Mouse (Mus musculus): ENCODE data around the gene Mef2a. TPM values are rescaled to one million over a fixed set of nuclear protein-coding genes. Genes with fewer than 3 reads are reported as not detected.
A peak's percentile ranks its signal among the peaks of the same experiment; 100 is the strongest.

Mef2a gene
- polyA plus RNA-seq, 1 experiment: 95.0 TPM

DNA sequence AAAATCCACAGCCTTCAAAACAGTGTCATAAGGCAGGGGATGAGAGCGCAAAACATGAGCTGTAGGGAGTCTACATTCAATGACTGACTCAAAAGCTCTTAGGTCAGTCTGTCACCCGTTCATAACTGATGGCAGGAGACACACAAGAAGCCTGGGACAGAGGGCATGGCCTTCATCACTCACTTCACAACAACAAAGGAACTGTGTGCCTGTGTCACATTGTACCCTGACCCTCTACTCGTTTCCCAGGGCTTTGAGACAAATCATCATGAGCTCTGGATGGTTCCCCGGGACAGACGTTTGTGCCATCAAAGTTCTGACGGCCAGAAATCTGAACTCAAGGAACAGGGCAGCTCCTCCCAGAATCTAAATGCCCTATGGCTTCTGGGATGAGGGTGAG is 161.3 kb downstream of the Mef2a start:
- Histone ChIP-seq H3K4me1 (ENCODE audit: control insufficient read depth, insufficient read depth, low read length) (no peaks in the 10 kb centered on the region), H3K4me3 (ENCODE audit: insufficient read depth, low read depth, low read length) (no peak overlapping the region), H3K27ac (ENCODE audit: insufficient read depth, low read depth, low read length) (no peak overlapping the region)
- 81% methylated on average over 6 of the region's 6 CpGs for WGBS
- no peak for TF ChIP-seq POLR2A (IDR thresholded peaks at IDR 0.05; ENCODE audit: insufficient read depth, low read depth, low read length)
- TF ChIP-seq CTCF (IDR thresholded peaks at IDR 0.05; ENCODE audit: insufficient read depth, low read depth, low read length): no peak

DNA sequence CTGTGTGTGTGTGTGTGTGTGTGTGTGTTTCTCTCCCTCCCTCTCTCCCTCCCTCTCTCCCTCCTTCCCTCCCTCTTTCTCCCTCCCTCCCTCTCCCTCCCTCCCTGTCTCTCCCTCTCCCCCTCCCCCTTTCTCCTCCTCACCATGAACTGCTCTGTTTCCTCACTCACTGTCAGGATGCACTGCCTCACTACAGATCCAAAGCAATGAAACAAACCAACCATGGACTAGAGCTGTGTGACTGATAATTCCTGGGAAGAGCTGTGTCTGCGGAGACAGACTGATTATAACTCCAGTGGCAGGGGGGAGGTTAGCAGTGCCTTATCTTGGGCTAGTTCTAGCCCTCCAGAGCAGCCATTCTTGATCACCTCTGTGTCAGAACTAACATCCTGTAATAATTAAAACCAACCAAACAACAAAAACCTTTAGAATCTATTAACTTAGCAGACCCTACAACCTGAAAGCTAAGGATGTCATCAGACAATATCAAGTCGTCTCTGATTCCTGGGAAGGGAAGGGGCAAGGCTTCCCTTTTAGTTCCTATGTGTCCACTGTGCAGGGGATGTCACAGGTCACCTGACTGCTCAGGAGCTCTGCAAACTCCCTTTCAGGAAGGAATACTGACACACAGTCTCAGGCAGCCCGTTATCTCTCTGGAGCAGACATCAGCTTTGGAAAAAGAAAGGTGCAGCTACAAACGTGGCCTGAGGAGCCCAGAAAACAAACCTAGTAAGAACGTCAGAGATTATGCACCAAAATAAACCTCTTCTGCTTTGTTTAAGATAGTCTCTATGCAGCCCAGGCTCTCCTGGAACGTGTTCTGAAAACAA is 162.4 kb downstream of the Mef2a start:
- TF ChIP-seq POLR2A (IDR thresholded peaks at IDR 0.05; ENCODE audit: insufficient read depth, low read depth, low read length): no peak
- no peak for TF ChIP-seq CTCF (IDR thresholded peaks at IDR 0.05; ENCODE audit: insufficient read depth, low read depth, low read length)
- H3K27ac ChIP-seq (ENCODE audit: insufficient read depth, low read depth, low read length): no peak overlapping the region
- no peak overlapping the region for H3K4me3 ChIP-seq (ENCODE audit: insufficient read depth, low read depth, low read length)
- no peaks in the 10 kb centered on the region for H3K4me1 ChIP-seq (ENCODE audit: control insufficient read depth, insufficient read depth, low read length)
- WGBS: 88% methylated on average over 6 of the region's 6 CpGs

DNA sequence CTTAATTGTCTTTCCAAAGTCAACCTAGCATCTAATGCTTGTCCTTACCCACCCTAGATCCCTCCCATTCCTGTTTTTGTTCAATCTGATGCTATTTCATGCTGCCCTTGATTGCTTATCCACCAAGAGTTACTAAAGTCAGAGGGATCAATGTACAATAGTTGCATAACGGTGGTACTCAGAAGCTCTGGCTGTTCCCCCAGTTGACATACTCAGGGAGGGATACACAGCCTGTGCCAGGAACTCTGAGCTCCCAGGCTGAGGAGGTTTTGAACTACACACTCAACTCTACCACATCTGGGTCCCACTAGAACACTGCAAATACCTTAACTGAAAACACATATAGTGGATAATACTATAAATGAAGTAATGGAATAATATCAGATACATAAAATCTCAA is 164.3 kb downstream of the Mef2a start:
- WGBS: 76% methylated on average over 1 of the region's 1 CpGs
- Histone ChIP-seq H3K27ac (ENCODE audit: insufficient read depth, low read depth, low read length) (no peak overlapping the region), H3K4me3 (ENCODE audit: insufficient read depth, low read depth, low read length) (no peak overlapping the region), H3K4me1 (ENCODE audit: control insufficient read depth, insufficient read depth, low read length) (no peaks in the 10 kb centered on the region)
- TF ChIP-seq CTCF (IDR thresholded peaks at IDR 0.05; ENCODE audit: insufficient read depth, low read depth, low read length): no peak
- TF ChIP-seq POLR2A (IDR thresholded peaks at IDR 0.05; ENCODE audit: insufficient read depth, low read depth, low read length): no peak

DNA sequence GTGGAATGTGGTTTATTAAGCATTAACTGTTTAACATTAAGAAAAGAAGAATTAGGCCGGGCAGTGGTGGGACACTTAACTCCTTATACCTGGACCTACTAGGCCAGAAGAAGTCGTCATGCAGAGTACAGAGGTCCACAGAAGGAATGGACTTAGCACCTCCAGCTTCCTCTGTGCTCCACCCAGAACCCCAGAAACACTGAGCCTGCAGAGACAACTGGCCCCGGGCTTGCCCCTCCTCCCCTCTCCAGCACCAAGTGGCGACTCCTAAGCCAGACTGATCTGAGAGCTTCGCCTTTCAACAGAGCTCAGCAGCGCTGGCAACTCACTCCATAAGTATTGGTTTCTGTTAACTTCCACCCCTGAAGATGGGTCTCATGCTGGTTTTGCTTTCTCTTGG is 165.0 kb downstream of the Mef2a start:
- WGBS: 50% methylated on average over 6 of the region's 6 CpGs
- Histone ChIP-seq H3K4me1 (ENCODE audit: control insufficient read depth, insufficient read depth, low read length) (no peaks in the 10 kb centered on the region), H3K4me3 (ENCODE audit: insufficient read depth, low read depth, low read length) (no peak overlapping the region), H3K27ac (ENCODE audit: insufficient read depth, low read depth, low read length) (no peak overlapping the region)
- no peak for TF ChIP-seq POLR2A (IDR thresholded peaks at IDR 0.05; ENCODE audit: insufficient read depth, low read depth, low read length)
- no peak for TF ChIP-seq CTCF (IDR thresholded peaks at IDR 0.05; ENCODE audit: insufficient read depth, low read depth, low read length)

DNA sequence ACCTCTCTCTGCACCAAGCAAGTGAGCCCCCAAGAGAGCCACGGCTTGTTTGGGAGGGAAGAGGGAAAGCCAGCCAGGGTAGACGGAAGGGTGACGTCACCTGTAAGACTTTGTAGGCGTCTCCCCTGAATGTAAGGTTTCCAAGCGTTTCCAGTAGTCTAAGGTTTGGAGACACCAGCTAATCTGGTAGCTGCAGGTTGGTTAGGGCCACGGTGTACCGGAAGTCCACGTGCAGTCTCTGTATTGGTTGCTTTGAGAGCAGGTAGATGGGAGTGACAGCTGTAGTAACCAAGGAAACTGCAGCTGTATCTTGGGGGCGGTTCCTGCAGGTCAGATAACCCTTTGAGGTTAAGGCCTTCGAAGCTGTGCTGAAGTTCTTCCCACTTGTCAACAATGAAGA is 166.2 kb downstream of the Mef2a start:
- WGBS: 80% methylated on average over 10 of the region's 10 CpGs
- no peak for TF ChIP-seq CTCF (IDR thresholded peaks at IDR 0.05; ENCODE audit: insufficient read depth, low read depth, low read length)

DNA sequence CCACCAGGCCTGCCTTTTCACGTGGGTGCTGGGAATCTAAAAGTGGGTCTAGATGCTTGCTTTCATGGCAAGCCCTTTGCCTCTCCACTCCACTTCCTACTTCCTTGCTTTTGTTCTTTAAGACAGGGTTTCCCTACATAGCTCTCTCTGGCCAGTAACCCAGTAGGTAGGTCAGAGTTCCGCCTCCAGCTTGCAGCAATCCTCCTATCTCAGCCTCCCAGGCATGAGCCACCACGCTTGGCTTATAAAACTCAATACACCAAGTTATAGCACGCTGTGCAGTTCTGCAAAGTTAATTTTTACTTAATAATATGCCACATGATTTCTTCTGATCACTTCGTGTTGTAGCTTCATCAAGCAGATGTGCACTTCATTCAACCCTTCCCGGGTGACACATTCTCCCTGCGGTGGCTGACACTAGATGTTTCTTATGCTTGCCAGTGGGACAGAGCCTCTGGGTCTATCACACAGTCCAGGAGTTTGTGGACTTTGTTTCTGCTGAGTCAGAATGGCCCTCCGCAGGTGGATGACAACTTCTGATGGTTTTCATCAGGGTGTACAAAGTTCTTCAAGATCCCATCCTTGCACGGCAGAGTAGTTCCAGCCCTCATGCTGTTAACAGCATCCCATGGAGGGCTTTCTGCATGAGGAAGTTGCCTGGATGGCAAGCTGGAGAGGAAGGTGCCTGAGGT is 166.8 kb downstream of the Mef2a start:
- WGBS: 95% methylated on average over 9 of the region's 9 CpGs
- Histone ChIP-seq H3K4me1 (ENCODE audit: control insufficient read depth, insufficient read depth, low read length) (no peaks in the 10 kb centered on the region), H3K4me3 (ENCODE audit: insufficient read depth, low read depth, low read length) (no peak overlapping the region), H3K27ac (ENCODE audit: insufficient read depth, low read depth, low read length) (no peak overlapping the region)
- TF ChIP-seq POLR2A (IDR thresholded peaks at IDR 0.05; ENCODE audit: insufficient read depth, low read depth, low read length) (no peak), CTCF (IDR thresholded peaks at IDR 0.05; ENCODE audit: insufficient read depth, low read depth, low read length) (no peak)

More for the DNA sequence above, 166.2 kb downstream of the Mef2a start:
- Histone ChIP-seq H3K4me1 (ENCODE audit: control insufficient read depth, insufficient read depth, low read length) (no peaks in the 10 kb centered on the region), H3K27ac (ENCODE audit: insufficient read depth, low read depth, low read length) (no peak overlapping the region), H3K4me3 (ENCODE audit: insufficient read depth, low read depth, low read length) (no peak overlapping the region)

DNA sequence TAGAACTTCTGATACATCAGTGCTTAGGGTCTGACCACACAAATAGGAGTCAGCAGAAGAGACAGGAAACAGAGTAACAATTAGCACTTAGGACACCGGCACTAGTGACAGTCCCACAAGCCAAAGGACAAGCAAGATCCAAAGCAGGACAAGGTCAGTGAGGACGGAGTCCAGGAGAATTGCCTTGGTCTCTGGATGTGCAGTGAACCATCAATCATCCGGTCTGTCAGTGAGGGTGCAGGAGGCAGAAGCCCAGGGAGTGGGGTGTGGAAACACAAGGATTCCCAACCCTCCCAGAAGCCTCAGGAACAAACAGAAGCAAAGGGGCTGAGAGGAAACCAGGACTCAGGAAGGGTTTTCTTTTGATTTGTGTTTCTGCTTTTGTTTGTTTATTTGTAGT is 169.0 kb downstream of the Mef2a start:
- no peak for TF ChIP-seq POLR2A (IDR thresholded peaks at IDR 0.05; ENCODE audit: insufficient read depth, low read depth, low read length)
- TF ChIP-seq CTCF (IDR thresholded peaks at IDR 0.05; ENCODE audit: insufficient read depth, low read depth, low read length): no peak
- 94% methylated on average over 3 of the region's 3 CpGs for WGBS

DNA sequence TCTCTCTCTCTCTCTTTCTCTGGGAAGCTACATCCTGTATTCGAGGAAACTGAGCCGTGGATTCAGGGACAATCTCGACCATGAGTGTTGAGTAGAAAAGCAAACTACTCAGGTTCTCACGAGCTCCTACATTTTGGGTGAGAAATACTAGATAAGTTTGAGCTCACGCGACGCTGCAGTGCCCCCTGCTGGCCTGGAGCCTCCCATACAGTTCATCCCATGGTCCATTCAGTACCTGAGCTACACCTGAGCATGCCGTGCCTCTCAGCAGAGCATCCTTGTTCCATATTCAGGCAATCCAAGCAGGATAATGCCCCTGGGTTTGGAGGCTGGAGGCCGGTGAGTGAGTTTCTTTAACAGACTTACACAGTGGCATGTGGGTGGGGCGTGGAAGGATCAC is 173.2 kb downstream of the Mef2a start:
- H3K4me1 ChIP-seq (ENCODE audit: control insufficient read depth, insufficient read depth, low read length): no peaks in the 10 kb centered on the region
- no peak for TF ChIP-seq POLR2A (IDR thresholded peaks at IDR 0.05; ENCODE audit: insufficient read depth, low read depth, low read length)
- peak; percentile 74 for TF ChIP-seq CTCF (IDR thresholded peaks at IDR 0.05; ENCODE audit: insufficient read depth, low read depth, low read length)
- 20% methylated on average over 10 of the region's 10 CpGs for WGBS
- no peak overlapping the region for H3K27ac ChIP-seq (ENCODE audit: insufficient read depth, low read depth, low read length)
- no peak overlapping the region for H3K4me3 ChIP-seq (ENCODE audit: insufficient read depth, low read depth, low read length)

More for the DNA sequence above, 169.0 kb downstream of the Mef2a start:
- Histone ChIP-seq H3K27ac (ENCODE audit: insufficient read depth, low read depth, low read length) (no peak overlapping the region), H3K4me1 (ENCODE audit: control insufficient read depth, insufficient read depth, low read length) (no peaks in the 10 kb centered on the region), H3K4me3 (ENCODE audit: insufficient read depth, low read depth, low read length) (no peak overlapping the region)

DNA sequence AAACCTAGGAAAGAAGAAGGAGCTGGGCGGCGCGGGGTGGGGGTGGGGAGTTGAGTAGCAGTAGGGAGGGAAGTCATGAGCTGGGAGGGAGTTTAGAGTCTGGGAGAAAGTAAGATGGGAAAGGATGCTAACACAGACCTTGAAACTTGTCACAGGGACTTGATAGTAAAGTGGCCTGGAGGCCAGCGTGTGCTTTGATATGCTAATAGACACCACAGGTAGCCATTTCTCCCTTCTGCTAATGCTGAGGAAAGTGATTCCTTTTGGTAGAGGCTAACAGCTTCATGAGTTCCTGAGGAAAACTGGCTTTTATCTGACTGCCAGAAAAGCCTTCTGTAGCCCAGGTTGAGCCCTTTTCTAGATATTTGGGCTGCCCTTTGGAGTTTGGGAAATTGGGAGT is 188.9 kb downstream of the Mef2a start:
- TF ChIP-seq CTCF (IDR thresholded peaks at IDR 0.05; ENCODE audit: insufficient read depth, low read depth, low read length): no peak
- TF ChIP-seq POLR2A (IDR thresholded peaks at IDR 0.05; ENCODE audit: insufficient read depth, low read depth, low read length): no peak
- no peaks in the 10 kb centered on the region for H3K4me1 ChIP-seq (ENCODE audit: control insufficient read depth, insufficient read depth, low read length)
- no peak overlapping the region for H3K27ac ChIP-seq (ENCODE audit: insufficient read depth, low read depth, low read length)
- H3K4me3 ChIP-seq (ENCODE audit: insufficient read depth, low read depth, low read length): no peak overlapping the region
- WGBS: 54% methylated on average over 4 of the region's 4 CpGs

Other genes starting within 250 kb of the Mef2a start
- gene Lysmd4, start 150.3 kb downstream of the Mef2a start, polyA plus RNA-seq (2012; ENCODE audit: insufficient read depth, insufficient read length, low replicate concordance, missing spikeins): not detected in 2 replicates